Mouse (Mus musculus): ENCODE data around the gene Tm4sf20.
A peak's percentile ranks its signal among the peaks of the same experiment; 100 is the strongest.

Gene Tm4sf20

GRCm38 (mm10) chr1:82779388-82779966, 11.2 kb upstream of the Tm4sf20 start:
- DNase-seq (ENCODE audit: extremely low read depth, low read depth) = no peak

- DNase-seq (ENCODE audit: extremely low read depth, low read depth) = no peak
Measured at GRCm38 (mm10) chr1:82775293-82775692, 7.0 kb upstream of the Tm4sf20 start.

GRCm38 (mm10) chr1:82773208-82773607, 4.9 kb upstream of the Tm4sf20 start:
- no peak for DNase-seq (ENCODE audit: extremely low read depth, low read depth)

- no peak for DNase-seq (ENCODE audit: extremely low read depth, low read depth)
Measured at GRCm38 (mm10) chr1:82772428-82772827, 4.2 kb upstream of the Tm4sf20 start.

- peak; percentile 53 for DNase-seq (ENCODE audit: extremely low read depth, low read depth)
Measured at GRCm38 (mm10) chr1:82771022-82771586, 2.8 kb upstream of the Tm4sf20 start, which contains the start of gene Gm47791. Gene Gm47791 (minus strand): TSS chr1:82771243.

GRCm38 (mm10) chr1:82766641-82767040, 1.6 kb downstream of the Tm4sf20 start:
- DNase-seq (ENCODE audit: extremely low read depth, low read depth) = no peak

- no peak for DNase-seq (ENCODE audit: extremely low read depth, low read depth)
Measured at GRCm38 (mm10) chr1:82766227-82766626, 2.0 kb downstream of the Tm4sf20 start.

- DNase-seq (ENCODE audit: extremely low read depth, low read depth) = no peak
Measured at GRCm38 (mm10) chr1:82762274-82762673, 6.0 kb downstream of the Tm4sf20 start.

- no peak for DNase-seq (ENCODE audit: extremely low read depth, low read depth)
Measured at GRCm38 (mm10) chr1:82761454-82762169, 6.6 kb downstream of the Tm4sf20 start.

- DNase-seq (ENCODE audit: extremely low read depth, low read depth) = peak; percentile 31
Measured at GRCm38 (mm10) chr1:82759520-82759919, 8.7 kb downstream of the Tm4sf20 start.

GRCm38 (mm10) chr1:82747714-82748452, 20.4 kb downstream of the Tm4sf20 start:
- no peak for DNase-seq (ENCODE audit: extremely low read depth, low read depth)

- DNase-seq (ENCODE audit: extremely low read depth, low read depth) = no peak
Measured at GRCm38 (mm10) chr1:82746408-82746807, 21.9 kb downstream of the Tm4sf20 start.

- no peak for DNase-seq (ENCODE audit: extremely low read depth, low read depth)
Measured at GRCm38 (mm10) chr1:82743962-82744361, 24.3 kb downstream of the Tm4sf20 start.

- DNase-seq (ENCODE audit: extremely low read depth, low read depth) = no peak
Measured at GRCm38 (mm10) chr1:82741539-82741938, 26.7 kb downstream of the Tm4sf20 start.

- no peak for DNase-seq (ENCODE audit: extremely low read depth, low read depth)
Measured at GRCm38 (mm10) chr1:82738066-82738465, 30.2 kb downstream of the Tm4sf20 start.

- no peak for DNase-seq (ENCODE audit: extremely low read depth, low read depth)
Measured at GRCm38 (mm10) chr1:82733357-82733756, 34.9 kb downstream of the Tm4sf20 start.

GRCm38 (mm10) chr1:82726482-82726881, 41.8 kb downstream of the Tm4sf20 start:
- DNase-seq (ENCODE audit: extremely low read depth, low read depth) = no peak

GRCm38 (mm10) chr1:82725875-82726185, 42.4 kb downstream of the Tm4sf20 start:
- peak; percentile 63 for DNase-seq (ENCODE audit: extremely low read depth, low read depth)

GRCm38 (mm10) chr1:82725026-82725874, 43.0 kb downstream of the Tm4sf20 start:
- no peak for DNase-seq (ENCODE audit: extremely low read depth, low read depth)

GRCm38 (mm10) chr1:82724339-82725025, 43.8 kb downstream of the Tm4sf20 start, which contains the start of gene Mff:
Gene Mff (plus strand): TSS chr1:82724890.
- DNase-seq (ENCODE audit: extremely low read depth, low read depth) = peak; percentile 91
